Mouse (Mus musculus): Measurements from ENCODE around the gene Rnf149. TPM values are rescaled to one million over a fixed set of nuclear protein-coding genes. Genes with fewer than 3 reads are reported as not detected.
"Not testable (repeated sequence)": the region's sequence is repeated elsewhere in the genome, so short reads cannot be mapped to it uniquely, and the experiment has no call there.

Rnf149 gene
- total RNA-seq, 2 experiments from 2014 or later, result 35.4 to 36.3 TPM

GRCm38 (mm10) chr1:39592090-39592489, 14.9 kb upstream of the Rnf149 start:
- no peak for DNase-seq (ENCODE audit: low spot score in 2 of 2)
- Histone ChIP-seq H3K4me3 (no peak overlapping the region), H3K27ac (no peak overlapping the region)
- TF ChIP-seq CTCF (conservative IDR thresholded peaks at IDR 0.05), result no peak

DNA sequence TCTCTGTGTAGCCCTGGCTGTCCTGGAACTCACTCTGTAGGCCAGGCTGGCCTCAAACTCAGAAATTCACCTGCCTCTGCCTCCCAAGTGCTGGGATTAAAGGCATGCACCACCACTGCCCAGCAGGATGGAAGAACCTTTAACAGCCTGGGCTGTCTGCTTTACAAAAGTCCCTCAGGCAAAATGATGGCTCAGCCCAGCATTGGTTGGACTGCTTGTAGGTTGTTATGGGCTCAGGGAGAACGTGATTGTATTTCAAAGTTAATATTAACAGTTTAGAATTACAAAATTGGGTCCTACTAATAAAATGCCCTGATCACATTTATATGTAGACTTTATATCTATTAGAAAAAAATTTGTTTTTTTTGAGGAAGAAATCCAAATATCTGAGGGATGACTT, 14.4 kb upstream of the Rnf149 start:
- not testable (repeated sequence) for DNase-seq (ENCODE audit: low spot score in 2 of 2); H3K4me3 ChIP-seq; H3K27ac ChIP-seq

DNA sequence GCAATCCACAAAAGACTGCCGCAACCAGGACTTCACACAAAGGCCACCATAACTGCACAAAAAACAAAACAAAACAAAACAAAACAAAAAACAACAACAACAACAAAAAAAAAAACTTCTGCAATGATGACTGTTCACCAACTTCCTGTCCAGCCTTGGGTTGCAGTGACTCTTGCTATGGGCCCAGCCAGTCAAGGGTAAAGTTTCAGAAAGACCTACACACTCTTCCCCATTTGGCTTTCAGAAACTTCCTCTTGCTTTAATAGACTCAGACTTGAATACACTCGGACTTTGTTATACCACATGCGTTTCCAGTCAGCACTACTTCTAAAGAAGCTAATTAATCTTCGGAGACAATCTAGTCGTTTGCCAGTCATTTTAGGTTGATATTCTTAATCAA, 13.0 kb upstream of the Rnf149 start:
- no peak overlapping the region for H3K4me3 ChIP-seq
- no peak overlapping the region for H3K27ac ChIP-seq
- no peak for DNase-seq (ENCODE audit: low spot score in 2 of 2)
- TF ChIP-seq CTCF (conservative IDR thresholded peaks at IDR 0.05), result no peak

- no peak for DNase-seq (ENCODE audit: low spot score in 2 of 2)
- no peak overlapping the region for H3K27ac ChIP-seq
- TF ChIP-seq CTCF (conservative IDR thresholded peaks at IDR 0.05), result no peak
- no peak overlapping the region for H3K4me3 ChIP-seq
Measured at GRCm38 (mm10) chr1:39585416-39585815, 8.2 kb upstream of the Rnf149 start.

DNA sequence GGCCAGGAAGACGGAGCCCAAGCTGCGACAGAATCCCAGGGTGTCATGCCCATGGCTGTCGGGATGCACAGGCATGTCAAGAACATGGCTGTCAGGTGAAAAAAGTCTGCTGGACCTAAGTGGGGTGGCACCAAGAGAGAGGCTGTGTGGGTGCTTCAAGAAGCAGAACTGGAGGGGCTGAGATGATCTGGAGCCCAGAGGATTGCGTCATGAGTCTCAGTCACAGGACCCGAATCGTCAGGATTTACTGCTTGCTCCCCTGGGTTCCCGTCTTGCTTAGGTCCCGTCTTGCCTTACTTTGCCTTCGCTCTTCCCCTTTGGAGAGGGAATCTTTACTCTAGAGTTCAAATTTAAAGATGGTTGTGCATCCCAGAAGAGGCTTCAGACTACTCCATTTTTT, 6.0 kb upstream of the Rnf149 start:
- no peak for DNase-seq (ENCODE audit: low spot score in 2 of 2)
- no peak overlapping the region for H3K4me3 ChIP-seq
- no peak overlapping the region for H3K27ac ChIP-seq
- no peak for TF ChIP-seq CTCF (conservative IDR thresholded peaks at IDR 0.05)

GRCm38 (mm10) chr1:39581215-39581614, 4.0 kb upstream of the Rnf149 start:
- Histone ChIP-seq H3K4me3 (no peak overlapping the region), H3K27ac (no peak overlapping the region)
- no peak for TF ChIP-seq CTCF (conservative IDR thresholded peaks at IDR 0.05)

GRCm38 (mm10) chr1:39579139-39579538, 1.9 kb upstream of the Rnf149 start:
- no peak overlapping the region for H3K27ac ChIP-seq
- TF ChIP-seq CTCF (conservative IDR thresholded peaks at IDR 0.05), result no peak
- no peak overlapping the region for H3K4me3 ChIP-seq
- DNase-seq (ENCODE audit: low spot score in 2 of 2), result no peak

More at GRCm38 (mm10) chr1:39581215-39581614, 4.0 kb upstream of the Rnf149 start:
- DNase-seq (ENCODE audit: low spot score in 2 of 2), result no peak

DNA sequence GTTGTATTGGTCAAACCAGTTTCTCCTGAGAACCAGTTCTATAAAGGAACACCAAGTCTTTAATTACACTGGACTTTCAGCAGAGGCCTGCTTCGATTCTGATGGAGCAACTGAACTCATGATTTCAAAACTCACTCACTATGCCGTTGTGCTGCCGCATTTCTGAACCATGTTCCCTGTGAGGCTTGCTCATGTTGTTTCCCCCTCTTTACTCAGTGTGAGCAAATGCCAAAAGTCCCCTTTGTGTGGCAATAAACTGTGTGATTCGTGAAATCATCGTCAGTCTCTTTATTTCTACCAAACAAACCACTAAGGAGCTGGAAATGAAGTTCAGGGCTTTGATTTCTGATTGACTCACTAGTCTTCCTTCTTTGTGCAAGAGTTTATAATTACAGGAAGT, 1.2 kb upstream of the Rnf149 start:
- TF ChIP-seq CTCF (conservative IDR thresholded peaks at IDR 0.05), result no peak
- Histone ChIP-seq H3K4me3 (no peak overlapping the region), H3K27ac (no peak overlapping the region)
- no peak for DNase-seq (ENCODE audit: low spot score in 2 of 2)

- peak overlapping the region; percentile 89 for H3K4me3 ChIP-seq
- H3K27ac ChIP-seq, result peak overlapping the region; percentile 98
- DNase-seq (ENCODE audit: low spot score in 2 of 2), result peak; percentile 21 to 59
Measured at GRCm38 (mm10) chr1:39576431-39577243, 568 bp downstream of the Rnf149 start.

GRCm38 (mm10) chr1:39575778-39576375, 1.3 kb downstream of the Rnf149 start:
- no peak for DNase-seq (ENCODE audit: low spot score in 2 of 2)
- Histone ChIP-seq H3K27ac (peak overlapping the region; percentile 98), H3K4me3 (peak overlapping the region; percentile 89)
- no peak for TF ChIP-seq CTCF (conservative IDR thresholded peaks at IDR 0.05)

More at GRCm38 (mm10) chr1:39576431-39577243, 568 bp downstream of the Rnf149 start:
- TF ChIP-seq CTCF (conservative IDR thresholded peaks at IDR 0.05), result peak; percentile 54

- Histone ChIP-seq H3K4me3 (no peak overlapping the region), H3K27ac (no peak overlapping the region)
- DNase-seq (ENCODE audit: low spot score in 2 of 2), result no peak
- no peak for TF ChIP-seq CTCF (conservative IDR thresholded peaks at IDR 0.05)
Measured at GRCm38 (mm10) chr1:39573890-39574289, 3.3 kb downstream of the Rnf149 start.

DNA sequence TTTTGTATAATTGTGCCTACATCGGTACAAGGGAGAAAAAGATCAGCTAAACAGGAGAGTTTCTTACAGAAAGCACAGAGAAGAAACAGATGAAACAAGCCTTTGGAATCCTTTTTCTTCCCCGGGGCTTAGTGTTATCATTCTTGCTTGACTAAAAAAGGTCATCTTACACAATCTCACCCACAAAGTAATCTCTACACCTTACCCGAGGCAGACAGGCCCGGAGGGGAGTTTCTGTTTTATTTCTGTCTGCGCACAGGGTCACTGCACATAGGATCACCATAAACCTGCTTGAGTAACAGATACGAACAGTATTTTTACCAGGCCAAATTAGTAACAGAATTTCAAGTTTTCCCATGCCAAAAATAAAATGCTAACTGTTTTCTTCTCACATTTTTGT, 5.6 kb downstream of the Rnf149 start:
- H3K27ac ChIP-seq, result no peak overlapping the region
- TF ChIP-seq CTCF (conservative IDR thresholded peaks at IDR 0.05), result no peak
- H3K4me3 ChIP-seq, result no peak overlapping the region
- DNase-seq (ENCODE audit: low spot score in 2 of 2), result no peak

GRCm38 (mm10) chr1:39568079-39568478, 9.1 kb downstream of the Rnf149 start:
- no peak overlapping the region for H3K4me3 ChIP-seq
- no peak for DNase-seq (ENCODE audit: low spot score in 2 of 2)
- TF ChIP-seq CTCF (conservative IDR thresholded peaks at IDR 0.05), result no peak
- no peak overlapping the region; the same call in 1 of the 2 replicates for H3K27ac ChIP-seq

DNA sequence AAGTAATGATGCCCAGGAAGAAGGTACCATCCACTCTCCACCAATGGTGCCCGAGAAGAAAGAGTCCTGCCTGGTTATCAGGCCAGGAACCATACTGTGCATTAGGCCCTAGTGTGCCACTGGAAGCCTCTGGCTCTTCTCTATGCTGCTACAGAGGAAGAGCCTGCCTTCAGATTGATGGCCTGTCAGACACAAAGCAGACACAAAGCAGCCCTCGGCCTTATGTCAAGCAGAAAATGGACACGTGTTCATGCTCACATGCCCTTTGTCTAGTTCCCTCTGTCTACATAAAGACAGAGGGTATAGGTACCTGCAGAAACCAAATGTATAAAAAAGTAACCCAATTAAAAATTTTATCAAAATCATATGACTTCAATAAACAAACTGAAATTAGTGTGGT, 12.6 kb downstream of the Rnf149 start:
- H3K4me3 ChIP-seq, result no peak overlapping the region
- no peak for DNase-seq (ENCODE audit: low spot score in 2 of 2)
- TF ChIP-seq CTCF (conservative IDR thresholded peaks at IDR 0.05), result no peak
- H3K27ac ChIP-seq, result no peak overlapping the region
